Mouse (Mus musculus): ENCODE results near the gene Ncoa4. TPM values are rescaled to one million over a fixed set of nuclear protein-coding genes. Genes with fewer than 3 reads are reported as not detected.

Gene Ncoa4
- polyA plus RNA-seq, 1 experiment from 2014 or later, result 150 TPM

GRCm38 (mm10) chr14:32153156-32153555 is 6.5 kb upstream of the Ncoa4 start:
- Histone ChIP-seq H3K27me3 (ENCODE audit: control insufficient read depth, insufficient read depth, low read length) (no peaks in the 10 kb centered on the region), H3K9me3 (replicated peaks; ENCODE audit: control insufficient read depth, low read length) (no peaks in the 10 kb centered on the region; the same call in 1 of the 2 replicates), H3K9ac (ENCODE audit: low read length) (no peak overlapping the region), H3K27ac (ENCODE audit: low read length) (no peak overlapping the region), H3K4me1 (ENCODE audit: control insufficient read depth, insufficient read depth, low read length) (no peaks in the 10 kb centered on the region), H3K4me3 (replicated peaks; ENCODE audit: low read length) (no peak overlapping the region), H3K4me2 (ENCODE audit: low read depth, low read length) (no peak overlapping the region), H3K36me3 (ENCODE audit: control insufficient read depth, insufficient read depth, low read length) (no peaks in the 10 kb centered on the region)
- no peak for ATAC-seq (ENCODE audit: insufficient read depth, low FRiP score)
- 89% methylated on average over 2 of the region's 2 CpGs for WGBS

GRCm38 (mm10) chr14:32154758-32155157 is 4.9 kb upstream of the Ncoa4 start:
- 86% methylated on average over 6 of the region's 6 CpGs for WGBS
- no peak overlapping the region for H3K4me3 ChIP-seq (replicated peaks; ENCODE audit: low read length)
- no peak overlapping the region for H3K9ac ChIP-seq (ENCODE audit: low read length)
- no peaks in the 10 kb centered on the region for H3K36me3 ChIP-seq (ENCODE audit: control insufficient read depth, insufficient read depth, low read length)
- H3K27ac ChIP-seq (ENCODE audit: low read length), result no peak overlapping the region
- ATAC-seq (ENCODE audit: insufficient read depth, low FRiP score), result no peak
- no peaks in the 10 kb centered on the region; the same call in 1 of the 2 replicates for H3K9me3 ChIP-seq (replicated peaks; ENCODE audit: control insufficient read depth, low read length)
- H3K4me2 ChIP-seq (ENCODE audit: low read depth, low read length), result no peak overlapping the region
- no peaks in the 10 kb centered on the region for H3K27me3 ChIP-seq (ENCODE audit: control insufficient read depth, insufficient read depth, low read length)
- H3K4me1 ChIP-seq (ENCODE audit: control insufficient read depth, insufficient read depth, low read length), result no peaks in the 10 kb centered on the region

- peak overlapping the region; percentile 94 for H3K4me2 ChIP-seq (ENCODE audit: low read depth, low read length)
- ATAC-seq (ENCODE audit: insufficient read depth, low FRiP score), result 0 out of 2 replicates have a peak, but pooled peaks have one; percentile 1
- H3K27me3 ChIP-seq (ENCODE audit: control insufficient read depth, insufficient read depth, low read length), result no peaks in the 10 kb centered on the region
- no peaks in the 10 kb centered on the region; the same call in 1 of the 2 replicates for H3K9me3 ChIP-seq (replicated peaks; ENCODE audit: control insufficient read depth, low read length)
- 40% methylated on average over 4 of the region's 4 CpGs for WGBS
- H3K27ac ChIP-seq (ENCODE audit: low read length), result peak overlapping the region; percentile 34
- peaks cover 28% of the 10 kb centered on the region for H3K4me1 ChIP-seq (ENCODE audit: control insufficient read depth, insufficient read depth, low read length)
- H3K9ac ChIP-seq (ENCODE audit: low read length), result peak overlapping the region; percentile 93
- no peaks in the 10 kb centered on the region for H3K36me3 ChIP-seq (ENCODE audit: control insufficient read depth, insufficient read depth, low read length)
- H3K4me3 ChIP-seq (replicated peaks; ENCODE audit: low read length), result peak overlapping the region; percentile 92
Measured at GRCm38 (mm10) chr14:32159150-32159670, 455 bp upstream of the Ncoa4 start.

GRCm38 (mm10) chr14:32160563-32160962 is 898 bp downstream of the Ncoa4 start:
- peak overlapping the region; percentile 93 for H3K9ac ChIP-seq (ENCODE audit: low read length)
- no peaks in the 10 kb centered on the region; the same call in 1 of the 2 replicates for H3K9me3 ChIP-seq (replicated peaks; ENCODE audit: control insufficient read depth, low read length)
- peak overlapping the region; percentile 92 for H3K27ac ChIP-seq (ENCODE audit: low read length)
- peak overlapping the region; percentile 92 for H3K4me3 ChIP-seq (replicated peaks; ENCODE audit: low read length)
- no peak for ATAC-seq (ENCODE audit: insufficient read depth, low FRiP score)
- H3K4me2 ChIP-seq (ENCODE audit: low read depth, low read length), result peak overlapping the region; percentile 94
- peaks cover 39% of the 10 kb centered on the region for H3K4me1 ChIP-seq (ENCODE audit: control insufficient read depth, insufficient read depth, low read length)
- no peaks in the 10 kb centered on the region for H3K27me3 ChIP-seq (ENCODE audit: control insufficient read depth, insufficient read depth, low read length)
- WGBS, result 31% methylated on average over 7 of the region's 7 CpGs
- no peaks in the 10 kb centered on the region for H3K36me3 ChIP-seq (ENCODE audit: control insufficient read depth, insufficient read depth, low read length)

GRCm38 (mm10) chr14:32161090-32161885 is 1.6 kb downstream of the Ncoa4 start:
- Histone ChIP-seq H3K9me3 (replicated peaks; ENCODE audit: control insufficient read depth, low read length) (no peaks in the 10 kb centered on the region; the same call in 1 of the 2 replicates), H3K4me1 (ENCODE audit: control insufficient read depth, insufficient read depth, low read length) (peaks cover 41% of the 10 kb centered on the region), H3K9ac (ENCODE audit: low read length) (peak overlapping the region; percentile 93; the same call in 1 of the 2 replicates), H3K4me2 (ENCODE audit: low read depth, low read length) (peak overlapping the region; percentile 94), H3K4me3 (replicated peaks; ENCODE audit: low read length) (peak overlapping the region; percentile 92), H3K36me3 (ENCODE audit: control insufficient read depth, insufficient read depth, low read length) (no peaks in the 10 kb centered on the region), H3K27me3 (ENCODE audit: control insufficient read depth, insufficient read depth, low read length) (no peaks in the 10 kb centered on the region), H3K27ac (ENCODE audit: low read length) (peak overlapping the region; percentile 92)
- 69% methylated on average over 12 of the region's 12 CpGs for WGBS
- ATAC-seq (ENCODE audit: insufficient read depth, low FRiP score), result peak; percentile 45

GRCm38 (mm10) chr14:32162231-32162630 is 2.6 kb downstream of the Ncoa4 start:
- no peaks in the 10 kb centered on the region; the same call in 1 of the 2 replicates for H3K9me3 ChIP-seq (replicated peaks; ENCODE audit: control insufficient read depth, low read length)
- no peak for ATAC-seq (ENCODE audit: insufficient read depth, low FRiP score)
- peaks cover 44% of the 10 kb centered on the region for H3K4me1 ChIP-seq (ENCODE audit: control insufficient read depth, insufficient read depth, low read length)
- 89% methylated on average over 5 of the region's 5 CpGs for WGBS
- H3K9ac ChIP-seq (ENCODE audit: low read length), result no peak overlapping the region
- H3K27ac ChIP-seq (ENCODE audit: low read length), result no peak overlapping the region
- H3K27me3 ChIP-seq (ENCODE audit: control insufficient read depth, insufficient read depth, low read length), result no peaks in the 10 kb centered on the region
- H3K4me3 ChIP-seq (replicated peaks; ENCODE audit: low read length), result no peak overlapping the region
- no peaks in the 10 kb centered on the region for H3K36me3 ChIP-seq (ENCODE audit: control insufficient read depth, insufficient read depth, low read length)
- no peak overlapping the region for H3K4me2 ChIP-seq (ENCODE audit: low read depth, low read length)

- H3K9ac ChIP-seq (ENCODE audit: low read length), result no peak overlapping the region
- WGBS, result 85% methylated on average over 11 of the region's 11 CpGs
- no peaks in the 10 kb centered on the region; the same call in 1 of the 2 replicates for H3K9me3 ChIP-seq (replicated peaks; ENCODE audit: control insufficient read depth, low read length)
- no peaks in the 10 kb centered on the region for H3K36me3 ChIP-seq (ENCODE audit: control insufficient read depth, insufficient read depth, low read length)
- no peak overlapping the region for H3K4me3 ChIP-seq (replicated peaks; ENCODE audit: low read length)
- peaks cover 49% of the 10 kb centered on the region for H3K4me1 ChIP-seq (ENCODE audit: control insufficient read depth, insufficient read depth, low read length)
- H3K27ac ChIP-seq (ENCODE audit: low read length), result peak overlapping the region; percentile 34
- no peak overlapping the region for H3K4me2 ChIP-seq (ENCODE audit: low read depth, low read length)
- no peak for ATAC-seq (ENCODE audit: insufficient read depth, low FRiP score)
- no peaks in the 10 kb centered on the region for H3K27me3 ChIP-seq (ENCODE audit: control insufficient read depth, insufficient read depth, low read length)
Measured at GRCm38 (mm10) chr14:32163203-32163888, 3.7 kb downstream of the Ncoa4 start.

- H3K4me3 ChIP-seq (replicated peaks; ENCODE audit: low read length), result no peak overlapping the region; the same call in 1 of the 2 replicates
- 58% methylated on average over 8 of the region's 8 CpGs for WGBS
- no peaks in the 10 kb centered on the region for H3K9me3 ChIP-seq (replicated peaks; ENCODE audit: control insufficient read depth, low read length)
- H3K4me1 ChIP-seq (ENCODE audit: control insufficient read depth, insufficient read depth, low read length), result peaks cover 55% of the 10 kb centered on the region
- H3K9ac ChIP-seq (ENCODE audit: low read length), result no peak overlapping the region
- no peaks in the 10 kb centered on the region for H3K27me3 ChIP-seq (ENCODE audit: control insufficient read depth, insufficient read depth, low read length)
- H3K27ac ChIP-seq (ENCODE audit: low read length), result peak overlapping the region; percentile 46
- peak; percentile 19 for ATAC-seq (ENCODE audit: insufficient read depth, low FRiP score)
- H3K36me3 ChIP-seq (ENCODE audit: control insufficient read depth, insufficient read depth, low read length), result no peaks in the 10 kb centered on the region
- H3K4me2 ChIP-seq (ENCODE audit: low read depth, low read length), result peak overlapping the region; percentile 19
Measured at GRCm38 (mm10) chr14:32164173-32165051, 4.7 kb downstream of the Ncoa4 start.

Data from stomach, embryonic 16.5 days (tissue).